Mouse (Mus musculus): ENCODE measurements around the gene Rdm1. TPM values are rescaled to one million over a fixed set of nuclear protein-coding genes. Genes with fewer than 3 reads are reported as not detected.
A peak's percentile ranks its signal among the peaks of the same experiment; 100 is the strongest.
"Not testable (repeated sequence)": the region's sequence is repeated elsewhere in the genome, so short reads cannot be mapped to it uniquely, and the experiment has no call there.

Gene Rdm1
- total RNA-seq, 2 experiments from 2014 or later: 4.0 to 4.7 TPM

DNA sequence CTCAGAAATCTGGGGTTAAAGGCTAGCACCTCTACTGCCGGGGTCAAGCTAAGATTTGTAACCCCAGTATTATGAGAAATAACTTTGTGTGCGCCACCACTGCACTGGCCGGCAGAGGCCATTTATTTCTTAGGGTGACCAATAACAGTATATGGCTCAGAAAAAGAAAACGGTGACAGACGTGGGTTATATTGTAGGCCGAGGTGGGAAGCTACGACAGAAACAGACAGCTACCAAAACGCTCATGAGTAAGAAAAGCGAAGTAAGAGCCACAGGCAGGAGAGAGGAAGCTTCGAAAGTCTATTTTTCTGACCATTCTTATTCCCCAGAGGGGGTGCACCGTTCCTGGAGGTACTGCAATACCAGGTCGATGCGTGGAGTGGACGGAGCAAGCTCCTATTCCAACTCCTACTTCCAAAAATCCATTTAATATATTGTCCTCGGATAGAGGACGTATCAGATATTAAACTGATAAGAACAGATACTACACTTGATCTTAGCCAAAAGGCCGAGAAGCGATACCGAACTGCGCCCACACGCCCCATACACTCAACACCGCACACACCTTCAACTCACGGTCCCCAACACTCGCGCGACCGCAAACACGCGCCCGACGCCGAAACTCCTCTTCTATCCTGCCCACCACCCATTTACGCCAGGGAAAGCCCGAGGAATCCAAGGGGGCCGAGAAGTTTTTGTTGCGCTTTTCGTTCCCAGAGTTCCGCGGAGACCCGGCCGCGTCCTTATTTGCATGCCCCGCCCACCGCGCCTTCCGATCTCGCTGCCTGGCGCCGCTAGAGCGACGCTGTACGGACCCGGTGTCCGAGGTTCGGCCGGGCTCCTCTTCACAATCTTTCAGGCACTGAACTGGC lies 18.7 kb downstream of the Rdm1 start:
- DNase-seq (ENCODE audit: extremely low spot score in 1 of 2, low spot score in 2 of 2): peak; percentile 72 to 82
- intact Hi-C loops (cut with DNase I): not testable (repeated sequence)

DNA sequence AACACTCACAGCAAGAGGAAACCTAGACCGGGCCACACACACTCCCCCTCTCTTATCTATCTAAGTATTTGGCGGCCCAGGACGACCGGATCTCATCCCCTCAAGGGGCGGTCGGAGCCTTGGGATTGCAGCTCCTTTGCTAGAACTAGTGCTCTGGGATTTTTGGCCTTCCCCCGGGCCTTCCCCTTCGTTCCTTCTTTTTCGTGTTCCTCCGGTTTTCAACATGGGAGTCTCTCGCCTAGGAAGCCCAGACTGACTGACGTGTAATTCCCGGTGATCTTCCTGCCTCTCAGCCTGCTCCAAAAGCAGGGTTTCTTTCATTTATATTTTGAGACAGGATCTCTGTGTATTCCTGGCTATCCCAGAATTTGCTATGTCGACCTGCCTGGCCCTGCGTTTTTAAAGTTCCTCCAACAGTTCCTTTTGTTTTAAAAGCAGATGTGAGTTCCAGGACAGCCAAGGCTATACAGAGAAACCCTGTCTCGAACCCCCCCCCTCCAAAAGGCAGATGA lies 19.3 kb downstream of the Rdm1 start:
- intact Hi-C loops (cut with DNase I); DNase-seq (ENCODE audit: extremely low spot score in 1 of 2, low spot score in 2 of 2): not testable (repeated sequence)

DNA sequence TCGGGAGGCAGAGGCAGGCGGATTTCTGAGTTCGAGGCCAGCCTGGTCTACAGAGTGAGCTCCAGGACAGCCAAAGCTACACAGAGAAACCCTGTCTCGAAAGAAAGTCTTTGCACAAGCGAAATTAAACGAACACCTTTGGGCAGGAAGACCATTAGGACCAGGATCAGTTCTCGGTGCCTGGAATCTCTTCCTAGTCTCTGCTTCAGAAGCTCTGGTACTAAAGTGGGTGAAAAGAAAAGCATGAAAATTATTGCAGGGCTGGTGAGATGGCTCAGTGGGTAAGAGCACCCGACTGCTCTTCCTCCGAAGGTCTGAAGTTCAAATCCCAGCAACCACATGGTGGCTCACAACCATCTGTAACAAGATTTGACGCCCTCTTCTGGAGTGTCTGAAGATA lies 20.1 kb downstream of the Rdm1 start:
- intact Hi-C loops (cut with DNase I); DNase-seq (ENCODE audit: extremely low spot score in 1 of 2, low spot score in 2 of 2): not testable (repeated sequence)

DNA sequence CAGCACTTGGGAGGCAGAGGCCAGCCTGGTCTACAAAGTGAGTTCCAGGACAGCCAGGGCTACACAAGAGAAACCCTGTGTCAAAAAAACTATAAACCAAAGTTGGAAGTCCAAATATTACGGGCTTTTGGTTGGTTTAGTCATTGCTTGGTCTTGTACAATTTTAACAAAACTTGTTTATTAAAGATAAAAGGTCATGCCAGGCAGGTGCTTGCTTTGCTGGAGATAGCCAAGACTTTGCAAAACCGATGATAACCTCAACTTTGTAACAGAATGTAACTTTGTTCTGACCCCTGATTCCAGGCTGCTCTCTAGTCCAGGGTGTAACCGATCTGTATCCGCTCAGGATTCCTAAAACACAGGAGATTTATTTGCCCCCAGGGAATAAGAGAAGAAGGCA lies 29.4 kb downstream of the Rdm1 start:
- no peak for DNase-seq (ENCODE audit: extremely low spot score in 1 of 2, low spot score in 2 of 2)
- intact Hi-C loops (cut with DNase I): no loop called here

DNA sequence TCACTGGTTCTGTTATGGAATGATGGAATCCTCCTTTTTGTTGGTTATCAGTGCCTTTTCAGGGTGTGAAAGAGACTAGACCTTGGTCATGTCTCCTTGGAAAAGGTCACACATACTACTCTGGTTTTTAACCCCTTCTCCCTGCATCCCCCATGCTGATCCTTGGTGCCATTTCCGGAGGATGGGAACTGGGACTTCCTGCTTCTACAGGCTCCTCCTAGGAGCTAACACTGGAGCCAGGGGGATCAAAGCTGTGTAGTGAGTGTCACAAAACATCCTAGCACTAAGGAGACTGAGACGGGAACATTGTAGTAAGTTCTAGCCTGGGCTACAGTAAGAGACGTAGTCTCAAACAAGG lies 30.5 kb downstream of the Rdm1 start:
- intact Hi-C loops (cut with DNase I): no loop called here
- no peak for DNase-seq (ENCODE audit: extremely low spot score in 1 of 2, low spot score in 2 of 2)

DNA sequence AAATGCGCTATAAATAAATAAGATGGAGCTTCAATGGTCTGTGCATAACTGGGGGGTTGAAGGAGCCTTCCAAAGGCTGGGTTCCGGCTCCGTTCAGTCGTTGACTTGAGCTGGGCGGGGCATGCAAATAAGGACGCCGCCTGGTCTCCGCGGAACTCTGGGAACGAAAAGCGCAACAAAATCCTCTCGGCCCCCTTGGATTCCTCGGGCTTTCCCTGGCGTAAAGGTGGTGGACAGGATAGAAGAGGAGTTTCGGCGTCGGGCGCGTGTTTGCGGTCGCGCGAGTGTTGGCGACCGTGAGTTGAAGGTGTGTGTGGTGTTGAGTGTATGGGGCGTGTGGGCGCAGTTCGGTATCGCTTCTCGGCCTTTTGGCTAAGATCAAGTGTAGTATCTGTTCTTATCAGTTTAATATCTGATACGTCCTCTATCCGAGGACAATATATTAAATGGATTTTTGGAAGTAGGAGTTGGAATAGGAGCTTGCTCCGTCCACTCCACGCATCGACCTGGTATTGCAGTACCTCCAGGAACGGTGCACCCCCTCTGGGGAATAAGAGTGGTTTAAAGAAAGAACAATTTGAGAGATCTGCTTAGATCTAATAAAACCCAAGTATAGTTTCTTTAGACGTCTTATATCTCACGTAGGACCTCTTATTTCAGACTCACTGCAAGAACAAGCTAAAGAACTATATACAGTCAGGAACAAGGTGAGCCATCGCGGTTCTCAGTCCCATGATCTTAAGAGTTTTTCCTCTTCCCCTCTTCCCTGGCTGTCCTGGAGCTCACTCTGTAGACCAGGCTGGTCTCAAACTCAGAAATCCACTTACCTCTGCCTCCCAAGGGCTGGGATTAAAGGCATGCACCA lies 31.1 kb downstream of the Rdm1 start:
- peak; percentile 75 to 87 for DNase-seq (ENCODE audit: extremely low spot score in 1 of 2, low spot score in 2 of 2)
- intact Hi-C loops (cut with DNase I): not testable (repeated sequence)

DNA sequence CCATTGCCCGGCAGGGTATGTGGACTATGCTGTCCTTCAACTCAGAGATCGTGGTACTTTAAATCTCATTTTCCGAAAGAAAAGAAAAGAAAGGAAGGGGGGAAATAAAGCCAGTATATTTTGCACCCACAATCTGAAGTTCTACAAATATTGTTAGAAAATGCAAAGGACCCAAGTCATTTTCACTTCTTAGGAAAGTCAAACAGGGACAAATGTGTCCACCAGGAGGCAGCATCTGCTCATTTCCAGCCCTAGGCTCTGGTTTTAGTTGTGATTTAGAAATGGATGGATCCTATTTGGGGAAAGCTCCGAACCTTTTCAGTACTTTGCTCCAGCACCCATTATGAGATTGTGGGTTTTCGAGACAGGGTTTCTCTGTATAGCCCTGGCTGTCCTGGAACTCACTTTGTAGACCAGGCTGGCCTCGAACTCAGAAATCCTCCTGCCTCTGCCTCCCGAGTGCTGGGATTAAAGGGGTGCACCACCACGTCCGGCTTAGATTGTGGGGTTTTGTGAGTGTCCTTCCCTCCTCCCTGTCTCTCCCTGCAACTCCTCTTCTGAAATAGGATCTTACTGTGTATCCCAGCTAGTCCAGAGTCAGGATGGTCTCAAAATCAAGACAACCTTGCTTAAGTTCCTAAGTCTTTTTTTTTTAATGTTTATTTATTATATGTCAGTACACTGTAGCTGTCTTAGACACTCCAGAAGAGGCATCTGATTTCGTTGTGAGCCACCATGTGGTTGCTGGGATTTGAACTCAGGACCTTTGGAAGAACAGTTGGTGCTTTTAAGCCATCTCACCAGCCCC lies 32.0 kb downstream of the Rdm1 start:
- intact Hi-C loops (cut with DNase I): loop anchor here (1.0 kb wide), 1 partner anchor 73 kb away; the partner anchor contains the start of gene Dhx8
- peak in 1 of 2 experiments; percentile 61 for DNase-seq (ENCODE audit: extremely low spot score in 1 of 2, low spot score in 2 of 2)

DNA sequence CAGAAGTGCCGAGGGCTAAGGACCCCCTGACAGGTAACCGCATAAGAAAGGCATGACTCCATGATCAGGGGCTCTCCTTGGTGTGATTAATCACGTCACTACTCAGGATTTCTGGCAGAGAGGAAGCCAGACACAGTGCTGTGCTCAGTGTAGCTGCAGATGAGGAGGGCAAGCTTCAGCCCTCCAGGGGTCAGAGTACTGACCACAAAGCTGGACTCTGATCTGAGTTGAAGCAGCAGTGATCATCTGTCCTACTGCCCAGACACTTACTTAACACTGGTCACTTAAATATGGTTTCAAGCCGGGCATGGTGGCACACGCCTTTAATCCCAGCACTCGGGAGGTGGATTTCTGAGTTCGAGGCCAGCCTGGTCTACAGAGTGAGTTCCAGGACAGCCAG lies 34.2 kb downstream of the Rdm1 start:
- intact Hi-C loops (cut with DNase I): no loop called here
- DNase-seq (ENCODE audit: extremely low spot score in 1 of 2, low spot score in 2 of 2): no peak

DNA sequence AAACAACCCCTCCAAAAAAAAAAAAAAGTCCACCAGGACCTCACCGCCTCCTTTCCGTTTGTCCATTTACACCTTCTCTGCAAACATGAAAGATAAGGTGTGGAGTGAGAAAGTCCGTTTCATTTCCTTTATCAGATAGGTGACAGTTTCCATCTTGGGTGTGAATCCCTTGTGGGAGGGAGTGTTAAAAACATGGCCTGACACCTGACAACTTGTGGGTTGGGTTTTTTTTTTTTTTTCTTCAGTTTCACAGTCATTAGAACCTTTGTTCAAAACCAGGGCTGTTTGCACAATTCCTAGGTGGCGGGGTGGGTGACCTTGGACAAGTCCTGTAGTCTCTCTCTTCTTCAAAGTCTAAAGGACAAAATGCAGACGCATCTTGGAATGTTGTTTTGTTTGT lies 34.8 kb downstream of the Rdm1 start:
- intact Hi-C loops (cut with DNase I): no loop called here

DNA sequence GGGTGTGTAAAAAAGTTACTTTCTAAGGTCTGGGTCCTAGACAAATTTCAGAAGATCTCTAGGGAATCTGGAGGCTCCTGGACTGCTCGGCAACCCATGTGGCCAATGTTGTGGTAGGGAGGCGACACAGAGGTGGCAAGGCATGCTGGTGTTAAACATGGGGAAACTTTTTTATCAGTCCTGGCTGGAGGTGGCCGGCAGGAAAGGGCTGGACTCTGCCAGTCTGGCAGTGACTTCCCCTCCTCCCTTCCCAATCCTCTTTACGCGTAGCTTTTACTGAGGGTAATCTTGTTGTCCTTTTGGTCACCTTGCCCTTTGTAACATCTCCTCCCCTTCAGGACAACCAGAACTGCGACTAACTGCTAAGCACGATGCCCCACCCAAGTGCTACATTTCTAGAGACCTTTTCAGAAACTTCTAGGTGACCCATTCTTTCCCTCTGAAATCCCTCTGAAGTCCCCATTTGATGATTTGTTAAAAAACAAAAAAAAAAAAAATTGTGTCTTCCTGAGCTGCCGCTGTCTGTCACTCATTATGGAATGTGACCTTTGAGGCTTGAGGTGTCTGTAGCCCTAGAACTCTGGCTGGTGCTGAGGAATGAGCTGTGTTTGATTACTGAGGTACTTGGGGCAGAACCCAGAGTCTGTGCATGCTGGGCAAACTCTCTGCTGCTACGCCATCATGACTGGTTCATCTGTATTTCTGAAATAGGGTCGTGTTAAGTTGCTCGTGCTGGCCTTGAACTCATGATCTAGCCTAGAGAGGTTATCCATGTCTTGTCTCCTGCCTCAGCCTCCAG lies 36.4 kb downstream of the Rdm1 start:
- intact Hi-C loops (cut with DNase I): no loop called here
- DNase-seq (ENCODE audit: extremely low spot score in 1 of 2, low spot score in 2 of 2): no peak

More for the DNA sequence above, 34.8 kb downstream of the Rdm1 start:
- DNase-seq (ENCODE audit: extremely low spot score in 1 of 2, low spot score in 2 of 2): no peak

DNA sequence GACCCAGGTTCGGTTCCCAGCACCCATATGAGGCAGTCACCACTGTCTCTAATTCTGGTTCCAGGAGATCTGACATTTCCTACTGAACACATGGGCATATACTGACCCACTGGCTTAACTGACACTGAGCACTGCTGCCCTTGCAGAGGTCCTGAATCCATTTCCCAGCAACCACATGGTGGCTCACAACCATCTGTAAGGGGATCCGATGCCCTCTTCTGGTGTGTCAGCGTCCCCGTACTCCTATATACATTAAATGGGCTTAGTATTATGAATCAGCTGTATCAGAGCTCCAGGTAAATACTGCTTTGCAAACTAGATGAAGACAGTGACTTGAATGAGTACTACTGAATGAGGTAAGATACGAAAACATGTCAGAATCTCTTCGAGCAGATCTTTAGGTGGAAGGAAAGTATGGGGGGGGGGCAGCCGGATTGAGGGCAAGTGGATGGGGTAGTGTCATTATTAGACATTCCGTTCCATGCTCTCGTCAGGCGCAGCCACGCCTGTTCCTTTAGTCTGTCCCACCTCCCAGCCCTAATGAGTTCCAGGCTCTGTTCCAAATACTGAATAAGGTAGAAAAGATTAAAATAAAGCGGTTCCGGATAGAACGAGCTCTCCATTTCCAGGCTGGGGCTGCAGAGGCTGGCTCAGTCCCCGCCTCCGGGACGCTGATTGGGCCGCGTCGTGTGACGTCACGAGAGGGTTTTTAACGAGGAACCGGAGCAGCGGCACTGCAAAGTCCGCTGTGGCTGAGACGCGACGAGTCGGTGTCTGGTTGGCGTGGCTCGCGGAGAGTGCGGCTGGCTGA lies 38.0 kb downstream of the Rdm1 start, which contains the start of gene Arl4d:
TSS of gene Arl4d (plus strand) at position 717 of the 811 bp plus-strand sequence.
- peak; percentile 96 to 97 for DNase-seq (ENCODE audit: extremely low spot score in 1 of 2, low spot score in 2 of 2)
- intact Hi-C loops (cut with DNase I): no loop called here

DNA sequence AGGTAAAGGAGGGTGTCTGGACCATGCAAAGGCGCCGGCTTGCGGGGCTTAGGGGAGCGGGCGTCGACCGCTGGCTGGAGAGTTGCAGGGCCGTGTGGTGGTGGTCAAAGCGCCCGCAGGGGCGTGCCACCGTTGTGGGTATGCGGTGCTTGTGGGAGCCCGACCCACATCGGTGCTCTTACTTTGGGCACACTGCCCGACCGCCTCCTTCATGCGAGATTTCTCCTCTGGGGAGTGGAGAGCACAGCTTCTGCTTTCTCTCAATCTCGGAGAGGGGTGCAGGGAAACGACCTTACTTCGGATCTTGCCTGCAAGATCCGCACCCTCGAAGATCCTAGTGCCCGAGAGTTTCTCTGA lies 38.6 kb downstream of the Rdm1 start:
- no peak for DNase-seq (ENCODE audit: extremely low spot score in 1 of 2, low spot score in 2 of 2)
- intact Hi-C loops (cut with DNase I): no loop called here

DNA sequence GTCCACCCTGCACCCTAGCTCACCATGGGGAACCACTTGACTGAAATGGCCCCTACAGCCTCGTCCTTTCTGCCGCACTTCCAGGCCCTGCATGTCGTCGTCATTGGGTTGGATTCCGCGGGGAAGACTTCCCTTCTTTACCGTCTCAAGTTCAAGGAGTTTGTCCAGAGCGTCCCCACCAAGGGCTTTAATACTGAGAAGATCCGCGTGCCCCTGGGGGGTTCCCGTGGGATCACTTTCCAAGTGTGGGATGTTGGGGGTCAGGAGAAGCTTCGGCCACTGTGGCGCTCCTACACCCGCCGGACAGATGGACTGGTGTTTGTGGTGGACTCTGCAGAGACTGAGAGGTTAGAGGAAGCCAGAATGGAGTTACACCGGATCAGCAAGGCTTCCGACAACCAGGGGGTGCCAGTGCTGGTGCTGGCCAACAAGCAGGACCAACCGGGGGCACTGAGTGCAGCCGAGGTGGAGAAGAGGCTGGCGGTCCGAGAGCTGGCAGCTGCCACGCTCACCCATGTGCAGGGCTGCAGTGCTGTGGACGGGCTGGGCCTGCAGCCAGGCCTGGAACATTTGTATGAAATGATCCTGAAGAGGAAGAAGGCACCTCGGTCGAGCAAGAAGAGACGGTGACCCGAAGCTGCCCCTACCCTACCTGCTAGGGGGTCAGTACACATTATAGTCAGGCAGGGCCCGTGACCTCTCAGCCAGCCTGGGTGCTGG lies 39.8 kb downstream of the Rdm1 start:
- DNase-seq (ENCODE audit: extremely low spot score in 1 of 2, low spot score in 2 of 2): peak in 1 of 2 experiments; percentile 55
- intact Hi-C loops (cut with DNase I): no loop called here

DNA sequence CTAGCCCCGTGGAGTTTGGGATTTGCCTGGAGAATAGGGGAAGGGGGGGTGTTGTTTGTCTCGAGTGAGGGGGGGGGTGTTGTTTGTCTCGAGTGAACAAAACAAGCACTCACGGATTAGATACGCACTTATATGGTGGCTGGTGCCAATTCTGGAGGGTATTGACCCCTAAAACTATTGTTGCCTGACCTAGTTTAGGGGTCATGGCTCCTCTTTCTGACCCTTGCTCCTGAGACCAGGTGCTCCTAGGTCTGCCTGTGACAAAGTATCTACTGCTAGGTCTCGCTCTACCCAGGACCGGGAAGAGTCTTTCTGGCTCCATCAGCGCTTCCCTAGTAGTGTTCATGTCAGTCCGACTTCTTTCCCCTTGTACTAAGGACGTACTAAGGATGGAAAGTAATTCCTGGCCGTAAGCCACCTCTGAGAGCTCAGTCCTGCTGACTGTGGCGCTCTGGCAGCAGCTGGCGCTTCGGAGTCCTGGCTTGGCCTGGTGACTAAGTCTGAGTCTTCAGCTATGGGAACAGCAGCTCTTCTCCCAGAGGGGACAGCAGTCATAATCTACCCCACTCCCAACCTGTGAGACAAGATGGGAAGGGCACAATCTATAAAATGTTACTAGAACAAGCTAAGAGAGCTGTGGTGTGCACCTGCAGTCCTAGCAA lies 41.0 kb downstream of the Rdm1 start:
- intact Hi-C loops (cut with DNase I): no loop called here
- peak in 1 of 2 experiments; percentile 65 for DNase-seq (ENCODE audit: extremely low spot score in 1 of 2, low spot score in 2 of 2)

DNA sequence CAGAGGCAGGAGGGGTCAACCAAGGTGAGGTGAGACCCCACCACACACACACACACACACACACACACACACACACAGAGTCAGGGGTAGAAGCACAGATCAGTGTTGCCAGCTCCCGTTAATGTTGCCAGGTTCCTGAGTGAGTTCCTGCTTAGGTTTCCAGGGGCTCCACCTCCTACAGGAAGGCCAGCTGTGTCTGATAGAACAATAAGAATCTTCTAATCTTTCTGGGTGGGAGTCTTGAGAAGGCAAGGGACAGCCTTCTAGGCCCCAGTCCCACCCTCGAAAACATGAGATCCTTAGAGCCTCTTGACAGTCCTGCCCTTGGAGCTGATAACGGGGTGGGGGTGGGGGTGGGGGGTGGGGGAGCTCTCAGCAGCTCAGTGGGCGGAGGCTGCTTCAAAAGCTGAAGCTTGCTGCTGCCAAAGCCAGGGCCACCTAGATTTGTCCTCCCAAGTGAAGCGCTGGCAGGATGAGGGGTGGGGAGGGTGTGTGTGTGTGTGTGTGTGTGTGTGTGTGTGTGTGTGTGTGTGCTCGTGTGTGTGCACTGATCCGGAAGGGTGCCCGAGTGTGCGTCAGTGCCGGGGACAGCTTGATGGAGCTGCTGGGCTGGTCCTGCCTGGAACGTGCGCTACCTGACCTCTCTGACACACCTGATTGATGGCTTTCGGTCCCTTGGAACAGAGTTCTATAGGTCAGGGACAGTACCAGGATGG lies 41.7 kb downstream of the Rdm1 start:
- intact Hi-C loops (cut with DNase I): no loop called here
- peak in 1 of 2 experiments; percentile 64 for DNase-seq (ENCODE audit: extremely low spot score in 1 of 2, low spot score in 2 of 2)

DNA sequence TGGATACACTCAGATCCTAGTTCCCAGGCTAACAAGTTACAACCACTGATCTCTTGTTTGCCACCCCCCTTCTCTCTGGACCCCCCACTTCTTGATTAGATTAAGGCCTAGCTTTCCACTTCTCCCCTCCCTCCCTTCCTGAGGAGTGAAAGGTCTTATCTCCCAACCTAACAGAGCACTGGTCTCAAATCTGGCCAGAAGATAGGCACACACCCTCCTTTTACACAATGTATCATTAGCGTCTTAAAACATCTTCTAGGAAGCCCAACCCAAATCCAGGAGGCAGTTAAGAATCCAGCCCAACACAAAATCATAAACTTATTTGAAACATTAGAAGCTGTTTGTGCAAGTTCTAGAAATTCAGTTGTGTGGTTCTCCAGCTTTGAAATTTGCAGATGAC lies 43.3 kb downstream of the Rdm1 start:
- intact Hi-C loops (cut with DNase I): no loop called here

More for the DNA sequence above, 43.3 kb downstream of the Rdm1 start:
- DNase-seq (ENCODE audit: extremely low spot score in 1 of 2, low spot score in 2 of 2): no peak

Data from left cerebral cortex, postnatal 10 days (tissue).